Mouse (Mus musculus) lung, embryonic 14.5 days (tissue): ENCODE results near the gene Uba5. TPM values are rescaled to one million over a fixed set of nuclear protein-coding genes. Genes with fewer than 3 reads are reported as not detected.

Experiments
- ATAC-seq: fragments of 200-750 bp; cut with Nextera tagmentation; 2 replicates; pipeline ENCODE4 v1.8.0; 2017; ENCODE audit warnings: mild to moderate bottlenecking, moderate TSS enrichment, moderate library complexity; ENCODE audit not compliant: insufficient read depth
- DNase-seq: peaks from one replicate; pipeline ENCODE4 v3.0.0-alpha.2; 2015
- H3K27ac ChIP-seq: fragments of 300-500 bp; sonication (generic); 2 replicates; pipeline ENCODE4 v1.5.1; 2014; ENCODE audit warnings: low read depth, mild to moderate bottlenecking, moderate library complexity
- H3K27me3 ChIP-seq: fragments of 300-500 bp; sonication (generic); 2 replicates; pipeline ENCODE4 v1.6.1; 2014; ENCODE audit warnings: low read length, control low read depth; ENCODE audit not compliant: insufficient read depth
- H3K36me3 ChIP-seq: fragments of 300-500 bp; sonication (generic); 2 replicates; pipeline ENCODE4 v1.6.1; 2014; ENCODE audit warnings: control low read depth; ENCODE audit not compliant: insufficient read depth
- H3K4me1 ChIP-seq: fragments of 300-500 bp; sonication (generic); 2 replicates; pipeline ENCODE4 v1.6.1; 2014; ENCODE audit warnings: antibody characterized with exemption, control low read depth; ENCODE audit not compliant: insufficient read depth
- H3K4me2 ChIP-seq: fragments of 300-500 bp; sonication (generic); 2 replicates; pipeline ENCODE4 v1.6.1; 2014; ENCODE audit warnings: mild to moderate bottlenecking
- H3K4me3 ChIP-seq: fragments of 300-500 bp; sonication (generic); 2 replicates; pipeline ENCODE4 v1.5.1; 2014; ENCODE audit warnings: low read depth, low read length
- H3K9ac ChIP-seq: fragments of 300-500 bp; sonication (generic); 2 replicates; pipeline ENCODE4 v1.6.1; 2014
- H3K9me3 ChIP-seq: fragments of 300-500 bp; sonication (generic); 2 replicates; pipeline ENCODE4 v1.6.1; 2016; ENCODE audit warnings: low read depth, low read length, control low read depth
- CTCF ChIP-seq: IDR thresholded peaks from 2 replicates; pipeline ENCODE4 v1.5.1; 2016; ENCODE audit warnings: antibody characterized with exemption, low read depth
- WGBS: fragments of 180-500 bp; shearing (Covaris S2); extraction: QIAGEN DNeasy Blood & Tissue Kit; methylation state at CpG from one replicate; pipeline ENCODE4 v1.1.7; 2014; 5-methylcytosine and 5-hydroxymethylcytosine counted together
- polyA plus RNA-seq: library from polyadenylated mRNA; unstranded; fragments of >200 nt; fragmentation: Nextera tagmentation; extraction: Ambion mirVana; gene quantifications from 2 replicates; pipeline ENCODE4 v1.2.1, GENCODE M21; 2014

Gene Uba5
- polyA plus RNA-seq, 1 experiment from 2014 or later: 56.2 TPM

- peak; percentile 89 for DNase-seq
- under 1% methylated on average over 37 of the region's 37 CpGs for WGBS
- Histone ChIP-seq H3K27me3 (no peaks in the 10 kb centered on the region), H3K4me2 (peak overlapping the region; percentile 66), H3K36me3 (peaks cover 4% of the 10 kb centered on the region; the same call in 1 of the 2 replicates), H3K9me3 (no peaks in the 10 kb centered on the region), H3K27ac (peak overlapping the region; percentile 88), H3K9ac (peak overlapping the region; percentile 69), H3K4me1 (no peaks in the 10 kb centered on the region; the same call in 1 of the 2 replicates), H3K4me3 (peak overlapping the region; percentile 70)
- peak; percentile 73 for TF ChIP-seq CTCF
- ATAC-seq: peak; percentile 58
Measured at GRCm38 (mm10) chr9:104002913-104003330, 60.0 kb downstream of the Uba5 start.

GRCm38 (mm10) chr9:104001921-104002859 is 60.7 kb downstream of the Uba5 start, which contains the start of gene Nphp3:
TSS of gene Nphp3 (plus strand) at chr9:104002544.
- H3K36me3 ChIP-seq: 0 out of 2 replicates have a peak, but pooled peaks cover 4% of the 10 kb centered on the region
- no peaks in the 10 kb centered on the region for H3K9me3 ChIP-seq
- H3K4me2 ChIP-seq: peak within 1 kb of the TSS; percentile 66
- peak within 1 kb of the TSS; percentile 70 for H3K4me3 ChIP-seq
- peak; percentile 97 for ATAC-seq
- peak within 1 kb of the TSS; percentile 69 for H3K9ac ChIP-seq
- DNase-seq: peak; percentile 100
- peak; percentile 33 for TF ChIP-seq CTCF
- WGBS: under 1% methylated on average over 55 of the region's 55 CpGs
- no peaks in the 10 kb centered on the region for H3K27me3 ChIP-seq
- no peaks in the 10 kb centered on the region; the same call in 1 of the 2 replicates for H3K4me1 ChIP-seq
- H3K27ac ChIP-seq: peak within 1 kb of the TSS; percentile 88

DNA sequence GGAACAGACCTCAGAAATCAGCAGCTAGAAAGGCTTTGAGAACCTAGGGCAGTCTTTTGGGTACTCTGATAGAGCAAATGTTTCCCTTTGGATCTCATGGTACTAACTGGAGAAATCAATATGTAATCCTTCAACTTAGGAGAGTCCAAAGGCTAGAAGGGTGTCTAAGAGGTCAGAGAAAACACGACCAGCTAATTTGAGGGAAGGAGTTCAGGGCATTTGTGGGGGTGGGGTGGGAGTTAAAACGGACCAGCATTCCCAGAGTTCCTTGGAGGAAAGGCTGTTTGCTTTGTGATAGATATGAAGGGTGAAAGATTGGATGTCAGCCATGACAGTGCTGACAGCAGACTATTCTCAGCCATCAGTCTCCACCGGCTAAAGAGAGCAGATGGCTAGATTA is 62.3 kb downstream of the Uba5 start:
- no peak for DNase-seq
- H3K4me3 ChIP-seq: no peak overlapping the region
- no peaks in the 10 kb centered on the region for H3K36me3 ChIP-seq
- ATAC-seq: no peak
- no peak overlapping the region for H3K9ac ChIP-seq
- no peak for TF ChIP-seq CTCF
- H3K9me3 ChIP-seq: no peaks in the 10 kb centered on the region
- H3K27ac ChIP-seq: no peak overlapping the region
- 23% methylated on average over 3 of the region's 3 CpGs for WGBS
- no peaks in the 10 kb centered on the region; the same call in 1 of the 2 replicates for H3K4me1 ChIP-seq
- H3K4me2 ChIP-seq: no peak overlapping the region
- H3K27me3 ChIP-seq: no peaks in the 10 kb centered on the region

Other genes starting within 250 kb of the Uba5 start
- 5.1 TPM in 2 replicates for gene Nphp3, start 60.6 kb downstream of the Uba5 start, polyA plus RNA-seq
- gene Gm28305, start 22.5 kb downstream of the Uba5 start, polyA plus RNA-seq: not detected in 2 replicates
- gene Acad11, start 243 bp upstream of the Uba5 start, polyA plus RNA-seq: 8.1 and 9.4 TPM in 2 replicates
- 0.37 and 0.39 TPM in 2 replicates for gene Ackr4, start 63.8 kb upstream of the Uba5 start, polyA plus RNA-seq
- gene Dnajc13, start 199.8 kb upstream of the Uba5 start, polyA plus RNA-seq: 25.0 and 26.6 TPM in 2 replicates